Mouse (Mus musculus) ES-Bruce4 (cell line): Measurements from ENCODE around the gene Agbl5. TPM values are rescaled to one million over a fixed set of nuclear protein-coding genes. Genes with fewer than 3 reads are reported as not detected.

ENCODE experiments used
- H3K27ac ChIP-seq: 2 replicates; pipeline ENCODE4 v1.5.1; 2012; ENCODE audit warnings: low read length, inconsistent platforms; ENCODE audit not compliant: insufficient read depth
- H3K27me3 ChIP-seq: 2 replicates; pipeline ENCODE4 v1.6.1; 2012; ENCODE audit warnings: mild to moderate bottlenecking, low read length, inconsistent platforms; ENCODE audit not compliant: control insufficient read depth, poor library complexity, insufficient read depth, severe bottlenecking
- H3K36me3 ChIP-seq: 2 replicates; pipeline ENCODE4 v1.6.1; 2012; ENCODE audit warnings: inconsistent platforms, mild to moderate bottlenecking, low read length, moderate library complexity; ENCODE audit not compliant: control insufficient read depth, poor library complexity, insufficient read depth, severe bottlenecking
- H3K4me1 ChIP-seq: one replicate; pipeline ENCODE4 v1.8.1; 2011; ENCODE audit warnings: low read length; ENCODE audit not compliant: control insufficient read depth, insufficient read depth
- H3K4me3 ChIP-seq: 2 replicates; pipeline ENCODE4 v1.5.1; 2011; ENCODE audit warnings: low read depth, mild to moderate bottlenecking, low read length
- H3K9ac ChIP-seq: 2 replicates; pipeline ENCODE4 v1.6.1; 2012; ENCODE audit warnings: low read depth, mild to moderate bottlenecking, inconsistent platforms; ENCODE audit not compliant: poor library complexity, severe bottlenecking
- H3K9me3 ChIP-seq: replicated peaks from 2 replicates; pipeline ENCODE4 v1.6.1; 2012; ENCODE audit warnings: mild to moderate bottlenecking, low read length, inconsistent platforms; ENCODE audit not compliant: control insufficient read depth, poor library complexity, insufficient read depth, severe bottlenecking
- CTCF ChIP-seq: IDR thresholded peaks from one replicate; pipeline ENCODE4 v1.8.1; 2011; ENCODE audit warnings: low read depth, low read length
- EP300 ChIP-seq: IDR thresholded peaks from 2 replicates; pipeline ENCODE4 v1.6.1; 2011; ENCODE audit warnings: low read depth, low read length; ENCODE audit not compliant: insufficient read depth
- POLR2A ChIP-seq: IDR thresholded peaks from one replicate; pipeline ENCODE4 v1.8.1; 2011; ENCODE audit warnings: low read length; ENCODE audit not compliant: insufficient read depth
- polyA plus RNA-seq: library from polyadenylated mRNA; stranded (reverse); fragments of >200 nt; gene quantifications from 2 replicates; pipeline ENCODE4 v1.2.4, GENCODE M21; 2011; ENCODE audit warnings: low read depth; ENCODE audit not compliant: missing spikeins, insufficient read depth, insufficient read length

The Agbl5 gene
- polyA plus RNA-seq, 1 experiment: 22.0 TPM

DNA sequence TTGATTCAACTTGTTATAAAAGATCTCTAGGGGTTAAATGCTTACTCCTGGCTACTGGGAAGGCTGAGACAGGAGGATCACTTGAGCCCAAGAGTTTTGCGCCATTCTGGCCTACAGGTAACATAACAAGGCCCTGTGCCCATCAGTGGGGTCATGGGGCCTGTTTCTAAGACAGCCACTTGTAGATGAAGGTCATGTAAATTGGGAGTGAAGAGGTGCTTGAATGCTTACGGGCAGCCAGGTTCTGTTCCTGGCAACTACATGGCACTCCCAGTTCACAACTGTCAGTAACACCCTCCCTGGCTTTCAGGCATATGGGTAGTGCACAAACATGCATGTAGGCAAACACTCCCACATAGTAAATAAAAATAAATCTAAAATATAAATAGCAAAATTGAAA is 62.4 kb downstream of the Agbl5 start:
- Histone ChIP-seq H3K27me3 (no peaks in the 10 kb centered on the region), H3K4me3 (no peak overlapping the region)

DNA sequence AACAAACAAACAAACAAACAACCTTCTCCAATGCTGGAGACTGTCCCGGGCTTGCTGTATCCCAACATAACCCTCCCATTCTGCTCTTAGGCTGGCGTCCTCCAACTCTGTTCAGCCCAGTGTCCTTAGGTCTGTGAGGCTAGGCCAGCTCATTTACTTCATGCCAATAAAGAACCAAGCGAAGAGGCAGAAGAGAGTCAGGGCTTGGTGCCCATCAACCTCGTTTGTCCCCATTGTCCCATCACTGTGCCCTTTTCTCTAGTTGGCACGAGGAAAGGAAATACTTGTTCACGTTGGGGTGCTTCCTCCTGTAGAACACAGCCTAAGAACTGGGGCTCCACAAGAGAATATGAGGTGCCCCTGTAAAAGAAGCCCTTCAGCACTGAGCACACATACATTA is 63.2 kb downstream of the Agbl5 start:
- TF ChIP-seq CTCF (no peak), EP300 (no peak), POLR2A (no peak)
- Histone ChIP-seq H3K27me3 (no peaks in the 10 kb centered on the region), H3K9ac (no peak overlapping the region), H3K36me3 (peaks cover 20% of the 10 kb centered on the region), H3K27ac (no peak overlapping the region), H3K4me3 (no peak overlapping the region), H3K4me1 (no peaks in the 10 kb centered on the region), H3K9me3 (no peaks in the 10 kb centered on the region)

More for the DNA sequence above, 62.4 kb downstream of the Agbl5 start:
- no peak overlapping the region for H3K27ac ChIP-seq
- no peak overlapping the region for H3K9ac ChIP-seq
- no peaks in the 10 kb centered on the region for H3K4me1 ChIP-seq
- TF ChIP-seq CTCF: no peak
- TF ChIP-seq POLR2A: no peak
- TF ChIP-seq EP300: no peak
- H3K36me3 ChIP-seq: peaks cover 18% of the 10 kb centered on the region
- H3K9me3 ChIP-seq: no peaks in the 10 kb centered on the region

DNA sequence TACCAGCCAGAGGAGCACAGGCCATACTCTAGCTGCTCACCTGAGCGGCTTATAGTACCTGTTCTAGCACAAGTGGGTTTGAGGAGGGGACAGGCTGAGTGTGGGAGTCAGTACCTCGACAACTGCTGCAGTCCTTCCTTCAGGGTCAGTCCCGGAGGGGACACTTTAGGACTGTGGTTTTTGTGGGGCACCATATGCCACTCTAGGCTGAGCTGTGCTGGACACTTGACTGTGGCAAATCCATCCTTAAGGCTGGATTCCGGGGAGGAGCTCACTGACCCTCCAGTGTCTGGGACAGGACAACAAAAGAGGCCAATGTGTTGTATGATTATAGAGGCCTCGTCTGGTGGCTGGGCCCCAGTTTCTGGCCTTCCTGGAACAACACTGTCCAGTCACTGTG is 64.1 kb downstream of the Agbl5 start:
- Histone ChIP-seq H3K9ac (no peak overlapping the region), H3K4me3 (no peak overlapping the region), H3K36me3 (peaks cover 20% of the 10 kb centered on the region), H3K27me3 (no peaks in the 10 kb centered on the region), H3K4me1 (no peaks in the 10 kb centered on the region), H3K27ac (no peak overlapping the region), H3K9me3 (no peaks in the 10 kb centered on the region)
- TF ChIP-seq EP300: no peak
- no peak for TF ChIP-seq POLR2A
- TF ChIP-seq CTCF: no peak

DNA sequence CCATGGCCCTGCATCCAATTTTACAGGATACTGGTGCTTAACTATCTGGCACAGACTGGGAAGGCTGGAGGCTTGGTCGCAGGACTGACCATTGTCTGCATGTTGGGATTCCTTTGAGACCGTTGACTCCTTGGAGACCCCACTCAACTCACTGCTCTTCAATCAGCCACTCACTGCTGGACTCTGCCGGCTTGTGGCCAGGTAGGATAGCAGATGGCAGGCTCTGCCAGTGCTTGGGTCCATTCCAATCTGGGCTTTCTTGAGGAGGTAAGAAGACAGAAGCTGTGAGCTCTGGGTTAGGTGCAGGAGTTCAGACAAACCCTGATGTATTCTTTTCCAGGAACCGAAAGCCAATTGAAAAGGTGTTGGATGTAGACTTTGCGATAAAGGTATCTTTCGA is 65.6 kb downstream of the Agbl5 start:
- no peak overlapping the region for H3K4me3 ChIP-seq
- H3K36me3 ChIP-seq: peaks cover 30% of the 10 kb centered on the region
- no peak for TF ChIP-seq CTCF
- no peak for TF ChIP-seq POLR2A
- TF ChIP-seq EP300: no peak
- H3K9me3 ChIP-seq: no peaks in the 10 kb centered on the region
- no peaks in the 10 kb centered on the region for H3K4me1 ChIP-seq
- no peaks in the 10 kb centered on the region for H3K27me3 ChIP-seq
- no peak overlapping the region for H3K27ac ChIP-seq
- H3K9ac ChIP-seq: no peak overlapping the region

DNA sequence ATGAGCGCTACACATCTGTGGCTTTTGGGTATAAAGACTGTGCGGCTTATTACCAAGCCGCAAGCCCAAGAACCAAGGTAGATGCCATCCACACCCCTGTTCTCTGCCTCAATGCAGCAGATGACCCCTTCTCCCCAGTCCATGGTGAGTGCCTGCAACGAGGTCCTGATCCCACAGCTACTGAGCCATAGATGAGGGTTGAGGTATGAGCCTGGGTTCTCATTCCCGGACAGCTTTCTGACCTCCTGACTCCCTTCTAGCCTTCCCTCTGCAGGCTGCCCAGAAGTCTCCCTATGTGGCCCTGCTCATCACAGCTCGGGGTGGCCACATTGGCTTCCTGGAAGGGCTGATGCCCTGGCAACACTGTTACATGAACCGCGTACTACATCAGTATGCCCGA is 66.1 kb downstream of the Agbl5 start:
- no peak overlapping the region for H3K4me3 ChIP-seq
- H3K4me1 ChIP-seq: no peaks in the 10 kb centered on the region
- H3K9me3 ChIP-seq: no peaks in the 10 kb centered on the region
- no peak overlapping the region for H3K27ac ChIP-seq
- H3K9ac ChIP-seq: no peak overlapping the region
- peaks cover 30% of the 10 kb centered on the region for H3K36me3 ChIP-seq
- H3K27me3 ChIP-seq: no peaks in the 10 kb centered on the region
- TF ChIP-seq POLR2A: no peak
- no peak for TF ChIP-seq EP300
- no peak for TF ChIP-seq CTCF

DNA sequence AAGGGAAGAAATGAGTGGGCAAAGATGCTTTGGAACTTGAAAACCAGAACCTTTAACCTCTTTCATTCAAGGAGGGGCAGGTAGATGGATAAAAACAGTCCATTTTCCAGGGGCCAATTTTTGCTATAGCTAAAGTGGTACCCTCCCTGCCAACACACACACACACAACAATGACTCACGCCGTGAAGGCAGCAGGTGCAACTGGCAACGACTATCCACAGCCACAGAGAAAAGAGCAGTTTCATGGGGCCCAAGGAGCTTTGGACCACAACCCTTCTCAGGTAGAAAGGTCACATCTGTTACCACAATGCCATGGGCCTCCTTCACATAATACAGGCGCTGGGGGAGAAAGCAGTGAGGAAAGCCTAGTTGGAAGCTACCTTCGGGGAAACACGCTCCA is 67.3 kb downstream of the Agbl5 start:
- Histone ChIP-seq H3K27me3 (no peaks in the 10 kb centered on the region), H3K27ac (no peak overlapping the region), H3K36me3 (peaks cover 30% of the 10 kb centered on the region), H3K9ac (no peak overlapping the region), H3K4me1 (no peaks in the 10 kb centered on the region), H3K4me3 (no peak overlapping the region), H3K9me3 (no peaks in the 10 kb centered on the region)
- TF ChIP-seq EP300: no peak
- TF ChIP-seq CTCF: no peak
- TF ChIP-seq POLR2A: no peak

Other genes with a start within 250 kb of the Agbl5 start
- gene Slc35f6, start 240.8 kb upstream of the Agbl5 start, polyA plus RNA-seq: 14.3 and 17.6 TPM in 2 replicates
- gene Cenpa, start 221.9 kb upstream of the Agbl5 start, polyA plus RNA-seq: 257 and 258 TPM in 2 replicates
- 33.4 and 35.2 TPM in 2 replicates for gene Dpysl5, start 177.1 kb upstream of the Agbl5 start, polyA plus RNA-seq
- gene Mapre3, start 74.1 kb upstream of the Agbl5 start, polyA plus RNA-seq: 12.8 and 15.6 TPM in 2 replicates
- gene Tmem214, start 20.7 kb upstream of the Agbl5 start, polyA plus RNA-seq: 50.4 and 56.3 TPM in 2 replicates
- 193 and 216 TPM in 2 replicates for gene Ost4, start 19.1 kb downstream of the Agbl5 start, polyA plus RNA-seq
- gene Emilin1, start 24.7 kb downstream of the Agbl5 start, polyA plus RNA-seq: 2.5 and 3.2 TPM in 2 replicates
- gene Khk, start 32.7 kb downstream of the Agbl5 start, polyA plus RNA-seq: 12.9 and 14.0 TPM in 2 replicates
- gene Cgref1, start 56.9 kb downstream of the Agbl5 start, polyA plus RNA-seq: 26.1 and 26.3 TPM in 2 replicates
- gene Preb, start 71.7 kb downstream of the Agbl5 start, polyA plus RNA-seq: 71.0 and 84.4 TPM in 2 replicates
- gene Tcf23, start 80.0 kb downstream of the Agbl5 start, polyA plus RNA-seq: not detected in 2 replicates
- 28.6 and 31.8 TPM in 2 replicates for gene Atraid, start 159.6 kb downstream of the Agbl5 start, polyA plus RNA-seq
- gene Slc5a6, start 160.2 kb downstream of the Agbl5 start, polyA plus RNA-seq: 9.8 and 12.8 TPM in 2 replicates
- 147 and 148 TPM in 2 replicates for gene Cad, start 166.1 kb downstream of the Agbl5 start, polyA plus RNA-seq
- not detected in 2 replicates for gene Dnajc5g, start 217.6 kb downstream of the Agbl5 start, polyA plus RNA-seq
- 8.5 and 9.2 TPM in 2 replicates for gene Slc30a3, start 219.5 kb downstream of the Agbl5 start, polyA plus RNA-seq
- 5.1 TPM in 2 replicates for gene Trim54, start 228.0 kb downstream of the Agbl5 start, polyA plus RNA-seq